Mouse (Mus musculus): ENCODE measurements around the gene Usp42.
A peak's percentile ranks its signal among the peaks of the same experiment; 100 is the strongest.

The Usp42 gene

DNA sequence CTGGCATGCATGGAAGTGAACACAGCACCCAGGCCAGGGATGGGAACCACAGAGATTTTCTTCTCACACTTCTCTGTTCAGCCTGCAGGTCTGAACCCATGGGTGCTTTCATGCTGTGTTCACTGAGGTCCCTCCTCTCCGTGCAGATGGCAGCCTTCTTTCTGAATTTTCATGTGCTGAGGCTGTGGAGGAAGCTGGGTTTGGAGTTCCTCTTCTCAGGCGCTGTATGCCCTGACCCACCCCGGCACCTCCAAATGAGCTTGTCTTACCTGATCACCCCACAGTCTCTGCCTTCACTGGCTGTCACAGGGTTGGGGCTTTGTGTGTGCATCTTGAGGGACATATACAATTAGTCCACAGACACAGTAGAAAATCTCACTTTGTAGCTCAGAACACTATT is 44.5 kb downstream of the Usp42 start:
- no peak for DNase-seq

DNA sequence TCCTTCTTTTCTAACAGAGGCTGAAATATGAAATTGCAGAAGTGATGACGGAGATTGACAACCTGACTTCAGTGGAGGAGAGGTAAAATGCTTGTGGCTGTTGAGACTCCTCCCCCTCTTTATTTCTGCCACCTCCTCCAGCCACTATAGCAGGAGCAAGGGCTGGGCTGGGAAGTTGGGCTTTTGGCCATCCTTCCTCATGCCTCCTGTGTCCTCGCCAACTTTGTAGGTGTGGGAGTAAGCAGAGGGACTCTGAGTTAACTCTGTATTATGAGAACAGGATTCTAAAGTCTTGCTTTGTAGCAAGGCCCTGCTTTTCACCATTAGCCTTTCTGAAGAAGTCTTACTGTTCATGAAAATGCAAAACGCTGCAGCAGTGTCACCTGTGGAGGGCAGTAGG is 45.6 kb downstream of the Usp42 start:
- no peak for DNase-seq

DNA sequence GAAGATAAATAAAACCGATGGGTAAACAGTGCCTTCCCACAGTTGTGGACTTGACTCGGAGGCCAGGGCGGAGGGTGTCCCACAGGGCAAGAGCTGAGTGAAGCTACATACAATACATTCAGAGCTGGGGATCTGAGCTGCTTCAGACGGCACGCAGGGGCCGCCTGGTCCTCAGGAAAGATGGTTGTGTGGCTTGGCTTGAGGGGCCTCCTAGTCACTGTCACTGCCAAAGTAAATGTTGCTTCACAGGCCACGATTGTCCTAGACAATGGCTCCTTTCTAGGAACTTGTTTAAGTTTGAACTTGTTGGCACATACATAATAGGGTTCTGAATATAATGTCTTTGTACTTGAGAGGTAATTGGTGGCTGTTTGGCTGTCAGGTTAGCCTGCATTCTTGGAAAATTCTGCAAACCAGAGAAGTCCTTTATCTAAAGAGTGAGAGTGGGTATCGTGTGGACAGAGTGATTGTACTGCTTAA is 47.1 kb downstream of the Usp42 start:
- no peak for DNase-seq

DNA sequence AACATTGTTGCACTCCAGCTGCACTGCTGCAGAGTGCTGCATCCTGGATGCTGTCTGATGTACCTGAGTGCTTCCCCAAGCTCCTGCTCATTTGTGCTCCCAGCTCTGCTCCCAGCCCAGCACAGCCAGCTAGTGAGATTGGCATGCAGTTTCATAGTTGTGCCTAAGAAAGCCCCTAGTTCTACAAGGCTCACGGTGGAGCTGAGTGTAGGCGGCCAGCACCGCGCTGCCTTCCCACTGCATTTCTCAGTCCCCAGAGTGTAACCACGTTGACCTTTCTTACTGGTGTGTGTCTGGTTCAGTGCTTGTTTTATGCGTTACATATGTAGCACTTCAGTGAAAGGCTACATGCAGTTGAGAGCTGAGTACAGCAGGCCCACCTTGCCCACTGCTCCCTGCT is 48.4 kb downstream of the Usp42 start:
- DNase-seq: no peak

DNA sequence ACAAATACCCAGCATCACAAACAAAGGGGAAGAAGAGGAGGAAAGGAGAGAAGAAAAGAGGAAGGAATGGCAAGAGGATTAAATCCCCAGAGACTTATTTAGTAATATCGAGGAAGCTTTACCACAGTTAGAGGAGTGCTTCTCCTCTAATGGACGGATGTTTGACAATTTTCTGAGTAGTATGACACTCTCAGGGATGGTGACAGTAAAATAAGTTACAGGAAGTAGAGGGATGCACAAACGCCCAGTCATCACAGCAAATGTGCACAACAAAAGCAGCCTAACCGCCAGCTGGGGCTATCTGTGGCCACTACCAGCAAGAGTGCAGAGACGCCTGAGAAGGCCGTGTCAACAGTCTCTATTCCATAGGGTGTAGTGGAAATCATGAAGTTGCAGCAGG is 52.4 kb downstream of the Usp42 start:
- no peak for DNase-seq

DNA sequence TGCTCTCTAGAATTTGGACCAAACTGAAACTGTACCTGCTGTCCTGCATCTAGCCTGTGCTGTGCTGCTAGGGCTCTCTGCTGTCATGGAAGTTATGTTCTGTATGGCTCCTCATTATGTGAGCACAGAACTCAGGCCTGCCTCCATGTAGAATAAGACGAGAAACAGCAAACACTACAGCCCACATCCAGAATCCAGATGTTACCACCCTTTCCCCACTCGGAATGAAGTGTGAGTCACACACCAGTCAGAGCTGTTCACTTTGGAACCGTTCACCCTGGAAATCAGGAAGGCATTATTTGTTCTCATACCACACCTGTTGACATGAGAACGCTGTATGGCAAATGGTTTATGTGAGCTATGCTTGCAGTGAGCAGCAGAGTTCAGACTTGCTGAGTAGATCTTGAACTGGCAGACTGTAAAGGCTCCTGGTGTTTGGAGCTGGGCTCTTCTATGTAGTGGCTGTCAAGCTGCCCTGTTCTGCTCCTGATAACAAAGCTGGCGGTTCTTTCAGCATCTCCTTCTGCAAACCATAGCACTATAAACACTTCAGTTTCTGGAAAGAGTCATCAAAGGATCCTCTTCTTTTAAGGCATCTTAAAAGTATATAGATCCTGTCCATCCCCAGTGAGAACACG is 53.3 kb downstream of the Usp42 start:
- DNase-seq: no peak

DNA sequence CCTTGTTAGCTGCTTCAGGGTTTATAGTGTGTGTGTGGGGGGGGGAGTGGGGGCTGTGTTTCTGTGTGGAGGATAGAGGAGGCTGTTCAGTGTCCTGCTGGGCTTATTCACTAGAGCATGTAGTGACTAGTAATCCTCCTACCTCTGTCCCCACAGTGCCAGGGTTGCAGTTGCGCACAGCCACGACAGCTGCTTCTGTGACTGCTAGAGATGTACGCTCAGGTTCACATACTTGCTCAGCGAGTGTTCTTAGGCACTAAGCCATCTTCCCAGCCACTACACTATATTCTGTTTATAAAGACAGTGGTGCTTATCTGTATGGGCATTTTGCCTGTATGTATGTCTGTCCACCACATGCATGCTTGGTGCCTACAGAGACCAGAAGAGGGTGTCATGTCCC is 54.7 kb downstream of the Usp42 start:
- no peak for DNase-seq

DNA sequence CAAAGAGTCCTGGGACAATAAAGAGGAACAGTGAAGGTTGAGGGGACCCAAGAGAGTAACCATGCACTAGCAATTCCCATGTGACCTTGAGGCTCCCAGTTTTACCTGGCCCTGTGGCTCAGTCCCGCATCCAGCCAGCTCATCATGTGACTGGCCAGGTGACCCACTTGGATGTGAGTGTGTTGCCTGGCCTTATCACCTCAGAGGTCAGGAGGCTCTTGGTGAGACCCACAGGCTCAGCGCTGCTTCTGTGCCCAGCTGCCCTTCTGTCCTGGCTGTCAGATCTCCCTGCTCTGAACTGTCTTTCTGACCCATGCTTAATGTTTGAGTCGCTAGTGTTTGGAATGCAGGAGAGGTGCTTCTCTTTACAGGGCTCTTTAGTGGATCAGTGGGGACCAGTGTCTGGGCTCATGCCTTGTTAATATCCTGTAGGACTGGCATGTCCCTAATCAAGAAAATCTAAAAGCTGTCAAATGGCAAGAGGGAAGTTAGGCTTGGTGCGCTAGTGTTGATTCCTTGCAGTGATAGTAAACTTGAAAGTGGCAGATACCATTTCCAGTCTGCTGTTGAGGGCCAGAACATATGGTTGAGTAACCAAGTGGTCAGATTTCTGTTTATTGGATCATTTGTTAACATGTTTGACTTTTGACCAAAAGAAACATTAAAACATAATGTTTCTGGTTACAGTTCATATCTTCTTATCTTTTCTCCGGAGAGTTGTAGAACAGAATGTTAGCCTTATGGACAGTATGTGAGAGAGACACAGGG is 55.7 kb downstream of the Usp42 start:
- DNase-seq: no peak

DNA sequence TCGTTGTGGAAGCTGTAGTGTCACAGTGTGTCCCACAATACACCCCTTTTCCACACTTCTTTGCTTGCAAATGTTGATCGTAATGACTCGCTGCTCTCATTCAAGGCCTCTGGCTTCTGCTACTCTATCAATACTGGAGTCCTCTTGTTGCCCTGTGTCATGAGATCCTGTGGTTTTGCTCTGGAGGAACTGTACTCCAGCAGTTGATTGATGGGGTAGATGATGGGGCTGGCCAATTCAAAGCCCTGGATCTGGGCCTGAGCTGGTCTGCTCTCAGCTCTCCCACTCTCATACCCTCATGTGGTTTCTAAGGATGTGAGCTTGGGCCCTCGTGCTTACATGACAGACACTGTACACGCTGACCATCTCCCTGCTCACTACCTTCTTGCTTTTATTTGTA is 57.5 kb downstream of the Usp42 start:
- no peak for DNase-seq

DNA sequence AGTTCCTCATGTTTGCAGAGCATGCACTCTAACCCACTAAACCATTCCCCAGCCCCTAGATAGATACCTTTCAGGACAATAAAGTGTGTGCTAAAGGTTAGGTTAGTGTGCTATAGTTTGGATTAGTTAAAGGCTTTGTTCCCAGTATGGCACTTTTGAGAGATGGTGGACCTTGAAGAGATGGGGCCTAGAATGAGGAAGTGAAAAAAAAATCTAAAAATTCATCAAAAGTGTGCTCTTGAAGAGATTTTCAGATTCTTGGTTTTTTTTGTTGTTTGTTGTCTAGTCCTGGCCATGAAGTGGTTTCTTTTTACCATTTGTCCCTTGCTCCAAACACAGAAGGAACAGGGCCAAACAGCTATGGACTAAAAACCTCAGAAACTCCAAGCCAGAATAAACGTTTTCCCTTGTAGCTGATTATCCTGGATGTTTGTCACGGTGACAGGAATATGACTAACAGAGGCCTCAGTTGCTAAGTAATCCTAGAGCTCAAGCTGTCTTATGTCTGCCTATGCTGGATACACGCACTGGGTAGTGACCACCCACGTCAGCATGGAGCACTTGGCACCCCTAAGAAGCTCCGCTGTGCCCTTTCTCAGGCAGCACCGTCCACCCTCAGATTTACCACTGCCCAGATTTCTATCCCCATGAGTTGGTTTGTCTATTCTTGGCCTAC is 61.2 kb downstream of the Usp42 start:
- no peak for DNase-seq

DNA sequence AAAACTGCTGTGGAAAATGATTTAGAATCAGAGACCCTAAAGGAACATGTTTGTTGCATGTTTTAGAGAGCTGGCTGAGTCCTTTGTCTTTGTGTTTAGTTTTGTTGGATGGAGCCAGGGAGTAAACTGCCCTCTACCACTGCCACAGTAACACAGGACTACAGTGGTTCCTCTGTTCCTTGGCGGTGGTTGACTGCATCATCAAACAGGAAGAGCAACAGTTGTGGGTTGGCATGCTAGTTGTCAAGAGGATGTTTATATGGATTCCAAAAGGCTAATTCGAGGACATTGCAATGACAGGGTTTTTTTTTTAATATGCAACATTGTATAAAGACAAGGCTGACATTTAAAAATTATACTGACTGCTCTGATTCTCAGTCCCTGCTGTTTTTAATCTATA is 62.2 kb downstream of the Usp42 start:
- DNase-seq: no peak

DNA sequence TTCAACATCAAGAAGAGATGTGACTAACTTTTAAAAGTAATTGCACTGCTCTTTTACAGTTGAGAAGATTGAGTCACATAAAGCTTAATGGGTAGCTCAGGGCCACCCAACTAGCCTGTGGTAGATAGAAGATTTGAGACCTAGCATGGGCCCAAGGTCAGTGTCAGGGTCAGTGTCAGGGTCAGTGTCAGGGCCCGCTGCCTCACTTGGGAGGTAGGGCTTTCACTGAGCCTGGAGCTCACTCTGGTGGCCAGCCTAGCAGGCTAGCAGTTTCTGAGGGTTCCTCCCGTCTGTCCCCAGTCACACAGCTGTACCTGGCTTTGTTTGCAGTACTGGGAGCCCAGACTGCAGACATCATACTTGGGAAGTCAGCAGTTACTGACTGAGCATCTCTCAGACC is 62.7 kb downstream of the Usp42 start:
- DNase-seq: no peak

DNA sequence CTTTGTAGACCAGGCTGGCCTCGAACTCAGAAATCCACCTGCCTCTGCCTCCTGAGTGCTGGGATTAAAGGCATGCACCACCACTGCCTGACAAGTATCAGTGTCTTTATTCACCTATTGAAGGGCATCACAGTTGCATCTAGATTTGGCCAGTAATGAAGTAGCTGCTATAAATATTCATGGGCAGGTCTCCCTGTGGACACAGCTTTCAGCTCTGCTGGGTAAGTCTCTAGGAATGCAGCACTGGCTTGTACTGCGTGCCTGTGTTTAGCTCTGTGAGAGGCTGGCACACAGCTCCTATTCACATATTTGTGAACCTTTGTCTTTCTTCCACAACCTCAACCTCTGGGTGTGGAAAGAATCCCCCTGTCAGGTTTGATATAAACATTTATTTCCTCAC is 63.2 kb downstream of the Usp42 start:
- DNase-seq: no peak

DNA sequence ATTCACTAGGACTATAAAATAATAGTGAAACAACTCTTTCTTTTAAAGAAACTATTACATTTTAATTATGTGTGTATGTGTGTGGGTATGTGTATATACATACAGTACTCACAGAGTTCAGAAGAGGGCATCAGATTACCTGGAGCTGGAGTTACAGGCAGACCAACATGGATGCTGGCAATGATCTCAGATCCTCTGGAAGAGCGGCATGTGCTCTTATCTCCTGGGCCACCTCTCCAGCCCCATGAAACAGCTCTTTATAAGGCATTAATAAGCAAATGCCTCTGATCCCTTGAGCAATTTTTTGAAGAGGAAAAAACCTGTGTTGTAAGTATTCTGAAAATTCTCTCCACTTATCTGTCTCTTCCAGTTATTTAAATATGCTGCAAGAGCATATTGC is 66.1 kb downstream of the Usp42 start:
- peak; percentile 53 for DNase-seq

DNA sequence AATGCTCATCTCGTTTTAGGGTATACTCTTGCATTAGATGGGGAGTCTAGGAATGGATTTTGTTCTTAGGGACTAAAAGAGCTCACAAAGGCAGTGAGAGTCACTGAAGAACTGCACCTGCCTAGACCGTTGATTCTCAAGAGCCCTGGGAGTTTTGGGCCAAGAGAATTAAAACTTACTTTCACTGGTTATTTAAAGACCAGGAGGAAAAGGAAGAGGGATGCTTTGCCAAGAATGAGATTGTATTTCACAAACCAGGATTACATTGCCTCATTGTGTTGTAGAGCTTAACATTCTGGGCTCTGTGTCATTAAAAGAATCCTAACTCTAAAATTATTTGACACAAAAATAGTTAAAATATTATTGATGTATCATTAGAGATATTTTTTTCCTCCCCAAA is 66.5 kb downstream of the Usp42 start:
- no peak for DNase-seq

DNA sequence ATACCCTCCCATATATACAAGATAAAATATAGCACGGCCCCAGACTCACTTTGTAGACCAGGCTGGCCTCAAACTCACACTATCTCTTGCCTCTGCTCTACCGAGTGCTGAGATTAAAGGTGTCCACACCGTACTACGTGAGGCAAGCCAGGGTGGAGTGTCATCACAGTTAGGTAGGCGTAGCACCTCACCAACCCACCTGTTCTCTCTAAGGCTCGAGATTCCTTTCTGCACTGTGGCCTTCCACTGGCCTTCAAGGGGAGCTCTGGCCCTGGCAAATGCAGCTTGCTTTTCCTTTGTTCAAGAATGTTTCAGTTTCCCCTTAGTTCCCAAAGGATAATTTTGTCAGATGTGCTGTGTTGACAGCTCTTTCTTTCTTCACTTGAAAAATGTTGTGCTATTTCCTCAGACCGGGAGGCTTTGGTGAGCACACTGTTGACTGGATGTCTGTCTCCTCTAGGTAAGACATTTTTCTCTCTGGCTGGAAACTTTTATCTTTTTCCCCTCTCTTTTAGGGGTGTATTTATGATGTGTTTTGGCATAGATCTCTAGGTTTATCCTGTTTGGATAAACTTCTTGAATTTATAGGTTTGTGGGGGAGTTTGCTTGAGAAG is 68.9 kb downstream of the Usp42 start:
- no peak for DNase-seq

Measured in liver (tissue).